Mouse (Mus musculus): ENCODE measurements around the gene Armc12. TPM values are rescaled to one million over a fixed set of nuclear protein-coding genes. Genes with fewer than 3 reads are reported as not detected.
A peak's percentile ranks its signal among the peaks of the same experiment; 100 is the strongest.
"Not testable (repeated sequence)": the region's sequence is repeated elsewhere in the genome, so short reads cannot be mapped to it uniquely, and the experiment has no call there.

Gene Armc12
- total RNA-seq, 2 experiments from 2014 or later, result not detected

DNA sequence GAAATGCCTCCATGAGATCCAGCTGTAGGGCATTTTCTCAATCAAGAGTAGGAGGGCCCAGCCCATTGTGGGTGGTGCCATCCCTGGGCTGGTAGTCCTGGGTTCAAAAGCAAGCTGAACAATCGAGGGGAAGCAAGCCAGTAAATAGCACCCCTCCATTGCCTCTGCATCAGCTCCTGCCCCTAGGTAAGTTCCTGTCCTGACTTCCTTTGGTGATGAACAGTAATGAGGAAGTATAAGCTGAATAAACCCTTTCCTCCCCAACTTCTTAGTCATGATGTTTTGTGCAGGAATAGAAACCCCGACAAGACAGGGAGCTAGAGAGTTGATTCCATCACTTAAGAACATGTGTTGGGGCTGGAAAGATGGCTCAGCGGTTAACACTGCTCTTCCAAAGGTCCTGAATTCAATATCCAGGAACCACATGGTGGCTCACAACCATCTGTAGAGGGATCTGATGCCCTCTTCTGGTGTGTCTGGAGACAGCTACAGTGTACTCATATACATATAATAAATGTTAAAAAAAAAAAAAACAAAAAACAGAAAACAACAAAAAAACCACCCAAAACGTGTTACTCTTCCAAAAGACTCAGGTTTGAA is 5.7 kb upstream of the Armc12 start:
- no peak for ATAC-seq (replicated peaks; ENCODE audit: low FRiP score, low TSS enrichment, poor library complexity, severe bottlenecking)

DNA sequence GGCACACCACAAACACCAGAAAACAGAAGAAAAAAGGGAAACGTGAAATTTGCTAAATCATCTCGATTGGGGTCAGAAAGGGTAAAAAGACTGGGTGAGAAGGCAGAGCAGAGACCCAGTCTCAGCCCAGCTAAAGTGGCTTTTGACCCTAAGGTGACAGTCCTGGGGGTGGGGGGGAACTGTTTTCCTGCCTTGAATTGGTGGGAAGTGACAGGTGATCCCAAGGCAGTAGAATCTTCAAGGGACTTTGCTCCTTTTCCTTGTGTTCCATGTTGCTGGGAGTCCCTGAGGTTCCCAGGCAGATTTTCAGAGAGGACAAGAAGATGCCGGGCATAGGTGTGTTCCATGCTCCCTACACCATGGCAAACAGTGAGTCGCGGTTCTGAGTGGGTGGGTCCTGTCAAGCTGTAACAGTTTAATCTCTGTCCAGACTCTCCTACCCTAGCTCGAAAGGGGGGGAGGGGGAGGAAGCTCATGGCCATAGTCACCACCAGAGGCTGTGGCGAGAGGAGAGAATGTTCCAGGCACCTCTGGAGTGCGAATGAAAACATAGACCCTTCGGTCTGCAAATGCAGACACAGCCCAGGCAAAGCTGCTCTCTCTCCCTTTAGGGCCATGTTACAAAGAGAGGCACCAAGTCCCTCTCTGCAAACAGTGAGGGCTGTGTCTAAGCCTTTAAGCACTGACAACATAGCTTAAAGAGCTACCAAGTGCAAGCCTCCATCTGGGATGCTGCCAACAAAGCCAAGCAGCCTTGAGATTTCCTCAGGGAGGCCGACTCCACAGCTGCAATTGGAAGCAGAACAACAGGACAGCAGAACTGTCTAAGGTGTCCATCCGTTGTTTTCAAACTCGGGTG is 3.2 kb upstream of the Armc12 start:
- no peak for ATAC-seq (replicated peaks; ENCODE audit: low FRiP score, low TSS enrichment, poor library complexity, severe bottlenecking)

DNA sequence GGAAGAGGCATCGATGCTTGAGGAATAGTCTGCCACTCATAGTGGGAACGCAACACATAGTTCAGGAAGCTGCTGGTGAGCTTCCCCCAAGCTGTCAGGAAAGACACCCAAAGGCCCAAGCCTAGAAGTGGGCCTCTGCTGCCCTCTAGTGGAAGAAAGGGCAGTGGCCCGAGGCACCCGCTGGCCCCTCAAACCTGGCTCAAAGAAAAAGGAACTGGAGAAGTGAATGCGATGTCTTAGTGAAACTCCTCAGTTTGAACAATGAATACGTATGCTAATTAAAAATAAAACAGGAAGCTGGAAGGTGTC is 2.6 kb upstream of the Armc12 start:
- ATAC-seq (replicated peaks; ENCODE audit: low FRiP score, low TSS enrichment, poor library complexity, severe bottlenecking), result peak; percentile 53

DNA sequence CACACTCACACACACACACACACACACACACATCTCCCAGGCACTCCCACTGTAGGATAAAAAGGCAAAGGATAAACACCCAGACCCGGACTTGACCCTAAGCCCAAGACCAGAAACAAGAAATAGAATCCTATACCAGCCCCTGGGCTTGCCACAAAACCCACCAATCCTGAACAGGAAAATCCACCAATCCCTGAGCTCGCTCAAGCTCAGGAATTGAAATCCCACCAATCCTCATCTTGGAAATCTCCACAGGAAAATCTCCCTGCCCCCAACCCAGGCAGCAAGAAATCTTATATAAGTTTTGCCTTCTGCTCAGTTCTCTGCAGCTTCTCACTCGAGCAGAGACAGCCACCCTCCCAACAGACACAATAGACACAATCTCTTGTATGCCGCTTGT is 1.5 kb upstream of the Armc12 start:
- no peak for ATAC-seq (replicated peaks; ENCODE audit: low FRiP score, low TSS enrichment, poor library complexity, severe bottlenecking)

- ATAC-seq (replicated peaks; ENCODE audit: low FRiP score, low TSS enrichment, poor library complexity, severe bottlenecking), result 0 out of 2 replicates have a peak, but pooled peaks have one; percentile 47
These were observed 1.3 kb downstream of the Armc12 start for GRCm38 (mm10) chr17:28531946-28532345.

DNA sequence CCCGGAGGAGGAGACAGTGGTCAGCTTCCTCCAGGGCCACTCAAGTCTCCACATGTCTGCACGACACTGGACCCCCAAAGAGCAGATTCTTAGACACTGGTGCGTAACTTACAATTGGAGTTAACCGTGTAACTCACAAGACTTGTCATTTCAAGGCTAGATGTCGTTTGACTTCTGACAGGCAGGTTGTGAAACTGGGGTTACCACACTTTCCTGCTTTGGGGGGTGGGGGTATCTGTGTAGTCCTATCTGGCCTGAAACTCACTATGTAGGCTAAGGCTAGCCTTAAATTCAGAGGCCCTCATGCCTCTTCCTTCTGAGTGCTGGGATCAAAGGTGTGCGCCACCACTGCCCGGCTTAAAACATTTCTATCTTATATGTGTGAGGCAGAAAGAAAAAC is 2.0 kb downstream of the Armc12 start:
- ATAC-seq (replicated peaks; ENCODE audit: low FRiP score, low TSS enrichment, poor library complexity, severe bottlenecking), result no peak

DNA sequence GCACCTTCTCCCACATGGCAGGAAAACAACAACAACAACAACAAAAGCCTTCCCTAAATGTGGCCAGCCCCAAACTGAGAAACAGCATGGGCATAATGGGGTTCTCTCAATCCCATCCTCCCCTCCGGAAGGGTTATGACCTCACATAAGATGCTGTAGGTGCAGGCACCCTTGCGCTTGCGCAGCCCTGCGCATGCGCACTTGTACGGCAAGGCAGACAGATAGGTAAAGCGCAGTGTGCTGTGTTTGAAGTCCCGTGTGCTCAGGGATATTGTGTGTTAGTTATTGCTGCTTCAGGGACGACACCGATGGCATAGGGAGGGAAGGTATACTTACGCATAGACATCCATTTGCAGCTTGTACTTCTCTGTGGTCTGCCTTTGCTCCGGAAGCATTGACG is 2.7 kb downstream of the Armc12 start:
- ATAC-seq (replicated peaks; ENCODE audit: low FRiP score, low TSS enrichment, poor library complexity, severe bottlenecking), result no peak

DNA sequence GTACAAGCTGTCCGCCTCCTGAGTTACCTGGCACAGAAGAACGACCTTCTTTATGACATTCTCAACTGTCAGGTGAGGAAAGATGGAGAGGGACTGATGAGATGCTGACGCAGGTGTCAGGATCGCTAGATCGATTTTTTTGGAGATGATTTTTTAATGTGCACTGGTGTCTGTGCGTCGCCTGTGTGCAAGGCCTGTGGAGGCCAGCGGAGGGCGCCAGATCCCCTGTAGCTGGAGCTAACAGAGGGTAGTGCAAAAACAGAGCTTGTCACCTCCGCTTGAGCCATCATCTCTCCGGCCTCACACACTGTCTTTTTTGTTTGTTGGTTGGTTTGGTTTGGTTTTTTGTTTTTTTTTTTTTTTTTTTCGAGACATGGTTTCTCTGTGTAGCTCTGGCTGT is 7.3 kb downstream of the Armc12 start:
- ATAC-seq (replicated peaks; ENCODE audit: low FRiP score, low TSS enrichment, poor library complexity, severe bottlenecking), result no peak

- ATAC-seq (replicated peaks; ENCODE audit: low FRiP score, low TSS enrichment, poor library complexity, severe bottlenecking), result no peak
These were observed 16.3 kb downstream of the Armc12 start for GRCm38 (mm10) chr17:28546925-28547324.

DNA sequence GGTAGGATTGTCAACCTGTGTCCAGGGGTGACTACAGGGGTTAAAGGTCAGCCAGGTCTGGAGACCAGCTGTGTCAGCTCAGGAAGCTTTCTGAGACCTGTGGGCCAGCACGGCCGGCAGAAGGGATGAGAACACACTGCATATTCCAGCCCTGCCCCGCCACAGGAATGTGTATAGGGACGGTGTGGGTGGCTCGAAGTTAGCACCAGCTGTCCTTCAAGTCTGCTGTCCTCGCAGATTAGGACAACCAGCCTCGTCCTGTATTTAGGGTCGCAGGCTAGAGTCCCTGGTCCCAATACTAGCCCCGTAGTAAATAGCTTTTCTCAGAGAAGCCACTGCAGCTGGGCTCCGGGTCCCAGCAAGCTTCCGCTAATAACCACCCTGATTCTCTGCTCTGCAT is 17.9 kb downstream of the Armc12 start:
- ATAC-seq (replicated peaks; ENCODE audit: low FRiP score, low TSS enrichment, poor library complexity, severe bottlenecking), result no peak

DNA sequence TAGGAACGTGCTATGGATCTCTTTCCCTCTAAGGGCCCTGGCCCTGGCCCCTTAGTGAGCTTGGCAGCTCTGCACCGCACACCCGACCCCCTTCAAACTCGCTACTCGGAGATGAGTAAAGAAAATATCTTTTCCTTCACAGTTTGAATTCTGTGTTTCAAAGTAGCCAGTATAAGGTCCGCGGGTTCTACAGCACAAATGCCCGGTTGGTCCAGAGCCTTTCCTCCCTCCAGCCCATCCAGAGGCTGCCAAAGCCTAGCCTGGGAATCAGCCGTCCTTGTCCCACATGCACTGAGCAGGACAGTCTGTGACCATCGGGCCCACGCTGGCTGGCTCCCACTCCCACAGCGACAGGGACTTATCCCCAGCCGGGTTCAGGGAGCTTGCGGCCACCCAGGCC is 18.5 kb downstream of the Armc12 start, which contains the start of gene Clpsl2:
Gene Clpsl2, plus strand, starts transcription at position 301 of the 400 bp plus-strand sequence.
- ATAC-seq (replicated peaks; ENCODE audit: low FRiP score, low TSS enrichment, poor library complexity, severe bottlenecking), result no peak

DNA sequence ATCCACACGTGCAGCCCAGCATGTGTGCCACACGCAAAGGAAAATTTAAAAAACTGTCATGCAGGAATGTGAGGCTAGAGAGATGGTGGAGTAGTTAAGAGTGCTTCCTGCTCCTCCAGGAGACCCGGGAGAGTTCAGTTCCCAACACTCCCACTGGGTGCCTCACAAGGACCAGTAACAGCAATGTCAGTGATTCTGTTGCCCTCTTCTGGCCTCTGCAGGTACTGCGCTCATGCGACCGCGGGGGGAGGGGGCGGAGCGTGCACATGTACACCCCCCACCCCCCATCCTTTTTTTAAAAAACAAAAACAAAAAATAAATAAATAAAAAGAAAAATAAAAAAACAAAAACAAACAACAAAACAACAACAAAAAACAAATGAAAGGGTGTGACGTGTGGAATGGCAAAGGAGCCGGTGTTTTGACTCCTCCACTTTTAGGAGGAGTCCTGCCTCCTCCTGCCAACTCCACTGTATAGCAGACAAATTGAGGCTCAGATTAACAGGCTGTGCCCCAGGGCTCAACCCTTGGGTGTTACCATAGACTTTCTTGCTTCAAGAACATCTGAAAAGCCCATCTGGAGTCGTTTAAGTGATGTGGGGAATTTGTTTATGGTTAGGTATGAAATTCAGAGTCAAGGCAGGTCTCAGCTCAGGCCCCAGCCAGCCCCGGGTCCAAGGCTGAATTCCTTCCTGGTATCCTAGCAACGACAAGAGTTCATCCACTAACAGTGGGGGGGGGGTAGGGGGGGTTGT is 22.6 kb downstream of the Armc12 start:
- ATAC-seq (replicated peaks; ENCODE audit: low FRiP score, low TSS enrichment, poor library complexity, severe bottlenecking), result peak; percentile 48; the same call in 1 of the 2 replicates

DNA sequence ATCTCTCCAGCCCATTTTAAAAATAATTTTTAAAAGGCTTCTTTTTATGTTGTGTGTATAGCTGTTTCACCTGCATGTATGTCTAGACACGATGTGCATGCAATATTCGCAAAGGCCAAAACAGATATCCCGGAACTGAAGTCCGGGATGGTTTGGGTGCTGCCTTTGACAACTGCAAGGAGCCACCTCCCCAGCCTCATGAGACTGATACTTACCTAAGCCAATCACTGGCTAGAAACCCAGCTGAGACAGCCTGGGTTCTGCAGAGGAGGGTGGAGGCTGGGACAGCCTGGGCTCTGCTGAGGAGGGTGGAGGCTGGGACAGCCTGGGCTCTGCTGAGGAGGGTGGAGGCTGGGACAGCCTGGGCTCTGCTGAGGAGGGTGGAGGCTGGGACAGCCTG is 23.4 kb downstream of the Armc12 start:
- ATAC-seq (replicated peaks; ENCODE audit: low FRiP score, low TSS enrichment, poor library complexity, severe bottlenecking), result not testable (repeated sequence)

DNA sequence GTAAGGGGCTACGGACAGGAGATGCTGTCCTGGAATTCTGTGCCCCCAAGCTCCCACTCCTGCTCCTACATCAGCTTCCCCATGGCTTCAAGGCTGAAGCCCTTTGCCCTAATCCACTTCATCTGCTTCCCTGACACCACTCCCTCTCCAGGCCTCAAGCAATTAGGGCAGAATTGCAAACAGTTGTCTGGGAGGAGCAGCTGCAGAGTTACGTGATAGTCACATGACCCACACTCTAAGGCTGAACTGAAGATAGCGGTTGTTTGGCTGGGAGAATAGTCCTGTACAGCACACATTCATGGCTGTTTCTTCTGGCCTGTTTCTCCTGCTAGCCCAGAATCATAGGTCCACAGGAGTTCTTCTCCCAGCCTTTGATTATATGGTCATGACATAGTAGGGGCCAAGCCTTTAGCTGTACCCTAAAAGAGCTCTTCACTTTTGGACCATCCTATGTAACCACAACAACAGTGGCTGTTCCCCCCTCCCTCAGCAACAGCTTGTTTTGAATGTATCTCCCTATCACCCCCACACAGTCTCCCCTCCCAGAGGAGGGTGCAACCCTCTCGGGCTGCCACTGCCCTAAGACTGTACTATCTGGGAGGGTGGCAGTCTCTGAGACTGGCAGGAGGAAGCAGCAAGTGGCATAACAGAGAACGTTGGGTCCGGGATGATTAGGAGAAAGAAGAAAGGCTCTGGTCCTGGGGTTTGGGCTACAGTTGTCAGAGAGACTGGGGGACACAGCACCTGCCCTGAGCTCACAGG is 26.2 kb downstream of the Armc12 start:
- ATAC-seq (replicated peaks; ENCODE audit: low FRiP score, low TSS enrichment, poor library complexity, severe bottlenecking), result peak; percentile 78

DNA sequence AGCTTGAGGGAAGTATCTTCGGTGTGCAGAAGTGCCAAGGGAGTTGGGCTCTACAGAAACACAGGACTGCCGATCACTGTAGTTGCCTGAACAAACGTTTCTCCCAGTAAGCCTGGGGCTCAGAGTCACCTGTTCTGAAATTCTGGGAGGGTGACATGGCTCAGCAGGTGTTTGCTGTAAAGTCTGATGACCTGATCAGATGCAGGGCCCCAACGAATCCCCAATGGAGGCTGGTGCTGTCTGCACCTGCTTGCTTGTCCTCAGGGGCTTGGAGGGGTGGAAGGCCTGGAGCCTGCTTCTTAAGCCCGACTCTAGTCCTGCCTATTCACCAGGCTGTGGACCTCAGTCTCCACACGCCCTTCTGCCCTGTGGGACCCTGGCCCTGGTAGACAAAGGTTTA is 27.2 kb downstream of the Armc12 start:
- ATAC-seq (replicated peaks; ENCODE audit: low FRiP score, low TSS enrichment, poor library complexity, severe bottlenecking), result no peak

GRCm38 (mm10) chr17:28560598-28560997 is 30.0 kb downstream of the Armc12 start, which contains the start of gene Clps:
TSS of gene Clps (minus strand) at chr17:28560766.
- ATAC-seq (replicated peaks; ENCODE audit: low FRiP score, low TSS enrichment, poor library complexity, severe bottlenecking), result no peak

DNA sequence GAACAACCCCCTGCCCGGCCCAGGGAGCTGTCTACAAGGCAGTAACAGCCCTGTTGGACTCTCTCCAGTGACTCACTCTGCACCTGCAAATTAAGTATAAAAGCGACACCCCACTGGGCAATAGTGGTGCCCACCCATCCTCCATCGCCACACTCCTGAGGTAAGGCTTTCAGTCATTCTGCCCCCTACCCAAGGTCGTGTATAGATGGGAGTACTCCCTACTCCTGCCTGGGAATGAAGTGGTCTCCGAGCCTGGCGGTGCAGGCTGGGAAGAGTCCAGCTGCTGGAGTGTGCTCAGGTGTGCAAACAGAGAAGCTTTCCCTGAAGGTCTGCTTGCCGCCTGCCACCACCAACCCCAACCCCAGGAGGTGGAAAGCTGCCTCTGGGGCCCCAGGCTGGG is 31.0 kb downstream of the Armc12 start:
- no peak for ATAC-seq (replicated peaks; ENCODE audit: low FRiP score, low TSS enrichment, poor library complexity, severe bottlenecking)

DNA sequence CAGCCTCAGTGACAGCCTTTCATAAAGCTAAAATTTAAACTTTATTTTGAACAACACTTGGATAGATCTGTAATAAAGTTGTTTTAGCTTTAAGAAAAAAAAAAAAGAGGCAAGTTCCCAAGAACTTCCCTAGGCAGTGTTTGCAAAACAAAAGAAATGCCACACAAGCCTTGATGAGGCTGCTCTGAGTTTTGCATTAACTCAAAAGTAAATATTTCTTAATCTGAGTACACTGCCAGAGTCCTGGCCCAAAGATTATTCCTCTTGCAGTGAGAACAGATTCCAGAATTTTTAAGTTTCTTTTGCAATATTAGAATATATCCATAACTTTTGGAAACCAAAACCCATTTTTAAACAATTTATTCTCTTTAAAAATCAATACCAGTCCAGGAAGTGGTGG is 34.6 kb downstream of the Armc12 start:
- ATAC-seq (replicated peaks; ENCODE audit: low FRiP score, low TSS enrichment, poor library complexity, severe bottlenecking), result no peak

DNA sequence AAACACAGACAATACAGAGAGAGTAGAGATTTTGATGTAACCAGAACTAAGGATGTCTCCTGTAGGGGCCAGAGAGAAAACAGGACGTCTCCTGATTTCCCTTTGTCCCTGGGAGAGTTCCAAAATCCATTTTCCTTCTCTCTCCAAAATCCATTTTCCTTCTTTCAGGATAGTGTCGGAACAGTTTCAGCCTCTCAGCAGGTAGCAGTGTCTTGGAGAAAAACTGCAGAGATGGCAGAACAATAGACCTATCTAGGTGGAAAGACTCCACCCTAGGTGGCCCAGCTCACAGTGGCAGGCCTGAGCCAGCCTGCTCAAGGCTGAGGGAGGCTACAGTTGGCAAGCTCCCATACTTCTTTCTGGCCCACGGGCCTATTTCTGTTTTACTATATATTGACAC is 36.9 kb downstream of the Armc12 start:
- no peak for ATAC-seq (replicated peaks; ENCODE audit: low FRiP score, low TSS enrichment, poor library complexity, severe bottlenecking)

GRCm38 (mm10) chr17:28571868-28572267 is 41.3 kb downstream of the Armc12 start:
- ATAC-seq (replicated peaks; ENCODE audit: low FRiP score, low TSS enrichment, poor library complexity, severe bottlenecking), result no peak

All from megakaryocyte-erythroid progenitor cell, adult 5-6 weeks (primary cell).